Mouse (Mus musculus): ENCODE measurements at regions not wholly inside any gene's neighbourhood (a gene's known extent, or its start where the extent isn't known, plus 50 kb on each side); places are given as distances from the start of the nearest gene placed in this dataset.
"Not testable (repeated sequence)": the region's sequence is repeated elsewhere in the genome, so short reads cannot be mapped to it uniquely, and the experiment has no call there.

DNA sequence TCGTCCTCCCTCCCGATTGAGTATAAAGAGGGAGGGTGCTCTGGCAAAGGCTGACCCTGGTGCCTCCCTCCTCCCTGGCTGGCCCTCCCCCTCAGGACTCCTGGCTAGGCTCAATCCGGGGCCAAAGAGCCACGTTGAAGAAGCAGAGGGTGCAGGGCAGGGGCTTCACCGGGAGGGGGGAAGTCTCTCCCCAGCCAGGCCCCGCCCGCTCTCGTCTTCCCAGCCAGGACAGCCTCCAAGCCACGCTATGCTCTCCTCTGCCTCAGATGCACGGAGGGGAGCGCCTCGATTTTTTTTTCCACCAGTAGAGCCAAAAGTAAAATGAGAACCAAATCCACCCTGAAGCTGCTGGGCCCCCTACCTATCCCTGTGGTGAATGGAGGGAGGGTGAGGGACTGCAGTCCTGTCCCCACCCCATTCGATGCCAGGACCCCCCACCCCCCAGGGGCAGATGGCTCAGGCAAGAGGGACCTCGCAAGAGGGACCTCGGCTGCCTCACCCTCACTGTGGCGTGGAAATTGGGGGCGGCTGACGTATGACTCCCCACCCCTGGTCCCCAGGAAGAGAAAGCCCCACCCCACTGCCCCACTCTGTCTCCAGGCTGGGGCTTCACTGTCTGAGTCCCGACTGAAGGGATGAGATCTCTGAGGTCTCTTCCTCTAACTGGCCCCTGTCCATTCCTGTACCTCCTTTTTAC is 53.2 kb upstream of the Col1a1 start:
- Histone ChIP-seq H3K9ac (replicated peaks) (no peak overlapping the region; the same call in 1 of the 2 replicates), H3K4me2 (replicated peaks) (peak overlapping the region; percentile 43), H3K27me3 (peaks cover 57% of the 10 kb centered on the region), H3K9me3 (no peaks in the 10 kb centered on the region), H3K36me3 (no peaks in the 10 kb centered on the region), H3K27ac (no peak overlapping the region), H3K4me1 (replicated peaks) (peaks cover 22% of the 10 kb centered on the region), H3K4me3 (replicated peaks) (0 out of 2 replicates have a peak overlapping the region, but pooled peaks have one; percentile 1)
- WGBS: 2% methylated on average over 17 of the region's 19 CpGs
- 0 out of 2 replicates have a peak, but pooled peaks have one; percentile 30 for ATAC-seq

DNA sequence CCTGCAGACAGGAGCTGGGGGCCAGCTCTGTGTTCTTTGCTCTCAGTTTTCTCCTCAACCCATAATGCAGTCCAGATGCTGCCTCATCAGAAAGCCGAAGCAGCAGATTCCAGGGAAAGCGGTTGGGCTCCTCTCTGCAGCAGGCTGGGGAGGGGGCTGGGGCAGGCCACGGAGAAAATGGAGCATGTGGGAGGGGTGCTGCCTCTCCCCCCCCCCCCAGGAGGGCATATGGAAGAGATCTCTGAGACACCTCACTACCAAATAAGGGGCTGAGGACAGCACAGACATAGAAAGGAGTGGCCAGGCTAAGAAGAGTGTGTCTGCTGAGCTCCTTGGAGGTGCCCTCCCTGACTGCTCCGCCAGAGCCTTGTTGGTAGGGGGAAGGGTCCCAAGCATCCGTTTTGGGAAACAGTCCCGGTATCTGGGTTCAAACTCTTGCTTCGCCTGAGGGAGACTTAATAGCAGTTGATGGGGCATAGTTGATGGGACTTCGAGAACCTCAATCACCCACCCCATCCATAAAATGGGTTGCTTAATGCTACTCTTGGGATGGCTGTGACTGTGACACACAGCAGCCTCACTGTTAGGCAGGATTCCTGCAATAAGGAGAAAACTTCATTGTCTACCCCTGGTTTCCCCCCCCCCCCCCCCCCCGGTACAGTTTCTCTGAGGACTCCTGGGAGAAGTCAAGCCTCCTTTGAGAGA is 53.9 kb upstream of the Col1a1 start:
- ATAC-seq: no peak
- H3K36me3 ChIP-seq: no peaks in the 10 kb centered on the region
- WGBS: 21% methylated on average over 9 of the region's 9 CpGs
- H3K4me2 ChIP-seq (replicated peaks): peak overlapping the region; percentile 43; the same call in 1 of the 2 replicates
- peaks cover 22% of the 10 kb centered on the region for H3K4me1 ChIP-seq (replicated peaks)
- H3K27me3 ChIP-seq: peaks cover 57% of the 10 kb centered on the region
- H3K4me3 ChIP-seq (replicated peaks): 0 out of 2 replicates have a peak overlapping the region, but pooled peaks have one; percentile 1
- no peak overlapping the region for H3K9ac ChIP-seq (replicated peaks)
- H3K27ac ChIP-seq: no peak overlapping the region
- no peaks in the 10 kb centered on the region for H3K9me3 ChIP-seq

DNA sequence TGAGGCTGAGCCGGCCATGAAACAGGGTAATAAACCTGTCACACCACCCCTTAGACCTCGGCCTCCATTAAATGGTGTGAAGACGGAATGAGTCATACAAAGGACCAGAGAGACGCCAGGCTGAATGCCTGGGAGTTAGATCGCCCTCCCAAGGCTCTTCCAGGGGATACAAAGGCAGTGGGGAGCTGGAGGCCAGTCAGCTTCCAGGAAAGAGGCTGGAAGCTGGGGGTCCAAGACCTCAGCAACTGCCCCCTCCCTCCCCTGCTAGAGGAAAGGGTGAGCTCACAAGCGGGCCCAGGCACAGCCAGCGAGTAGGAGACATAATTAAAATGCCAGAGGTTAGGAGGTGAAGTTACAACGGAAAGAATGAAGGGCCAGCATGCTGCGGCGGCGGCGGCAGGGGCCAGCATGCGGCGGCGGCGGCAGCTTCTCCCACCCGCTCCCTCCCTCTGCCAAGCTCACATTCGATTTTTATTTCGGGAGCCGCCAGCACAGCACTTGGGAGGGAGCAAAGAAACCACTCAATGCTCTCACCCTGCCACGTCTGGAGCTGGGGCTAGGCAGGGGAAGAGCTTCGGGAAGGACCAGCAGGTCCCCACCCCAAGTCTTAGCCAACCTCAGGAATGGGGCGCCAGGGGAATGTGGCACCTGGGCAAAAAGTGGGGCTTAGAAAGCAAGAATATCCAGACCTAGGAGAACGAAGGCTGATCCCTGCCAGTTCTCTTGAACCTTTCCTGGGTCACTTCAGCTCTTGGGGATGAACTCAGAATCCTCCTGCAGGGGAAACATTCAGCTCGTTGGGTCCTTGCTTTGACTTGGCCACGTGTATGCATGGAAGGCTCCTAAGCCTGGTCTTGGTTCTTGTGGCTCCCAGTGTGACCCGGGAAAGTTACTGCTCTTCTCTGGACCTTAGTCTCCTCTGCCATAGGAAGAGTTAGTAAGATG is 54.9 kb upstream of the Col1a1 start:
- H3K4me2 ChIP-seq (replicated peaks): peak overlapping the region; percentile 50
- no peaks in the 10 kb centered on the region for H3K36me3 ChIP-seq
- no peak overlapping the region for H3K27ac ChIP-seq
- no peaks in the 10 kb centered on the region for H3K9me3 ChIP-seq
- H3K4me3 ChIP-seq (replicated peaks): peak overlapping the region; percentile 18
- H3K4me1 ChIP-seq (replicated peaks): peaks cover 22% of the 10 kb centered on the region
- H3K9ac ChIP-seq (replicated peaks): peak overlapping the region; percentile 24; the same call in 1 of the 2 replicates
- 5% methylated on average over 27 of the region's 27 CpGs for WGBS
- peaks cover 57% of the 10 kb centered on the region for H3K27me3 ChIP-seq
- ATAC-seq: no peak

DNA sequence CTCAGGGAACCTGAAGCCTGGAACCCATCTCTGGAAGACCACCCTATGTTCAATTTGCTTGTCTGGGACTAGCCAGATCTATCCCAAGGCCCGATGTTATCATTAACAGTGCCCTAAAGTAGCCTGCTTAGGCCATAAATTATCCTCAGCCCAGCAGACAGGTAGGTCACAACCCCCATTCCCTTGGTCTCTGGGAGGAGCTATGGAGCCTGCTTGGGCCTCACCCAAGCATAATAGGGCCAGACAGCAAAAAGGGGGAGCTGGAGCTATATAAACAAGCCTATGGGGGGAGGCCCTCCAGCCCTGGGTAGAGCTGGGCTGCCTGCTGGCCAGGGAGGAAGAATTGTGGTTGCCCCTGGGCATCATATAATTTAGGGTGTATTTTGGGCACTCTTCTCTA is 59.3 kb upstream of the Col1a1 start:
- Histone ChIP-seq H3K27ac (no peak overlapping the region), H3K36me3 (no peaks in the 10 kb centered on the region), H3K4me1 (replicated peaks) (peaks cover 22% of the 10 kb centered on the region), H3K9me3 (no peaks in the 10 kb centered on the region), H3K27me3 (peaks cover 51% of the 10 kb centered on the region), H3K4me2 (replicated peaks) (no peak overlapping the region), H3K4me3 (replicated peaks) (no peak overlapping the region), H3K9ac (replicated peaks) (no peak overlapping the region)
- 94% methylated on average over 1 of the region's 1 CpGs for WGBS
- no peak for ATAC-seq

DNA sequence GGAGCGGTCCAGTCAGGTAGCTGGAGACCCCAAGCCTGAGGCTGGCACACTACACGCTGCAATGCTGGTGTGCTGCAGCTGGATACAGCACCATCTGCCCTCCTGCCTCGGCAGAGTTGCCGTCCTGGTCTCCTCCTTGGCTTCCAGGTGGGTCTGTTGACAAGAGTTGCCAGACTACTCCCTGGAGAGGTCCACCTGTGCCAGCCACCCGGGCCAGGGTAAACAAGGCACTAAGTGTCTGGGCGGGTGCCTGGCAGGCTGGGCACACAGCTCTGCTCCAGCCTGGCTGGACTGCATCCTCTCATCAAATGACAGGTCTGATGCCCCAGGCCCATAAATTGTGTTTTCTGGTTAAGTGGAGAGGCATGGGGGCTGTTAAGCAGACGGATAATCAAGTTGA is 61.0 kb upstream of the Col1a1 start:
- H3K27ac ChIP-seq: no peak overlapping the region
- ATAC-seq: no peak

DNA sequence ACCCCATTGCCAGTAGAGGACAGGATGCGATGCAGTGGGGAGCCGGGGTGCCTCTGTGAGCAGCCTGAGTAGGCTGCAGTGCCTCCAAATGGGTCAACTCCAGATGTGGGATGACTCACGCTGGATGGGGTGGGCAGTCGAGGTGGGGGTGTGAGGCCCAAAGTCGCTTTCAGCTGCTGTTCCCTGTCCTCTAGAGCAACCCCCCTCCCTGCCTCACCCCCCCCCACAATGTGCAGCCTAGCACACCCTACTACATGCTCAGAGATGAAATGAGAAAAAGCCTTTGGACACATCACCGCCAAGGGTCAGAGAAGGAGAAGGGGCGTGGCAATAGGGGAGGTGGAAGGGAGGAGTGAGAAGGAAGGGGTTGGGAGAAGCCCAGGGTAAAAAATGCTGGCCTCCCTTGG is 61.9 kb upstream of the Col1a1 start:
- no peaks in the 10 kb centered on the region for H3K36me3 ChIP-seq
- ATAC-seq: no peak
- no peak overlapping the region for H3K4me3 ChIP-seq (replicated peaks)
- no peak overlapping the region for H3K4me2 ChIP-seq (replicated peaks)
- 13% methylated on average over 7 of the region's 7 CpGs for WGBS
- H3K27me3 ChIP-seq: peaks cover 44% of the 10 kb centered on the region
- H3K27ac ChIP-seq: no peak overlapping the region
- H3K9me3 ChIP-seq: no peaks in the 10 kb centered on the region
- peaks cover 11% of the 10 kb centered on the region; the same call in 1 of the 2 replicates for H3K4me1 ChIP-seq (replicated peaks)
- H3K9ac ChIP-seq (replicated peaks): no peak overlapping the region

More for the DNA sequence above, 61.0 kb upstream of the Col1a1 start:
- WGBS: 72% methylated on average over 7 of the region's 7 CpGs
- Histone ChIP-seq H3K4me1 (replicated peaks) (peaks cover 11% of the 10 kb centered on the region; the same call in 1 of the 2 replicates), H3K4me3 (replicated peaks) (no peak overlapping the region), H3K9ac (replicated peaks) (no peak overlapping the region), H3K27me3 (peaks cover 45% of the 10 kb centered on the region), H3K9me3 (no peaks in the 10 kb centered on the region), H3K36me3 (no peaks in the 10 kb centered on the region), H3K4me2 (replicated peaks) (no peak overlapping the region)

DNA sequence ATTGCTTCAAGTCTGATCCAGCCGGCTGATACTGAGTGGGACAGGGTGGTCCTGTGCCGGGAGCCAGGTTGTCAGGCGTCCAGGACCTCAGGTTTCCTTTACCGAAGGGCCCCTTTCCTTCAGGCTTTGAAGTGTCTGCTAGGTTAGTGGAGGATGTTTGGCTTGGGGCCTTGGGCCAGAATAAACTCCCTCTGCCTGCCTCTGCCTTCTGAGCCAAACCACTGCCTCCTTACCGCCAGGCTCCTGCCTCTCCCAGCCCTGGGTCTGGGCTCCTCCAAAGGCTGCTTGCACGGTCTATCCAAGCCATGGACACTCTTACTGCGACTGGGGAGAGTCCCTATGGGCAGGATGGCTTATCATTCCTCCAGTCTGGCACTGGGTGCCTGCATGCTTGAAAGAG is 62.3 kb upstream of the Col1a1 start:
- no peaks in the 10 kb centered on the region for H3K9me3 ChIP-seq
- peaks cover 41% of the 10 kb centered on the region for H3K27me3 ChIP-seq
- H3K27ac ChIP-seq: no peak overlapping the region
- WGBS: 5% methylated on average over 7 of the region's 7 CpGs
- no peak for ATAC-seq
- H3K4me3 ChIP-seq (replicated peaks): no peak overlapping the region
- no peaks in the 10 kb centered on the region for H3K36me3 ChIP-seq
- H3K9ac ChIP-seq (replicated peaks): no peak overlapping the region
- no peak overlapping the region for H3K4me2 ChIP-seq (replicated peaks)
- H3K4me1 ChIP-seq (replicated peaks): peaks cover 11% of the 10 kb centered on the region; the same call in 1 of the 2 replicates

DNA sequence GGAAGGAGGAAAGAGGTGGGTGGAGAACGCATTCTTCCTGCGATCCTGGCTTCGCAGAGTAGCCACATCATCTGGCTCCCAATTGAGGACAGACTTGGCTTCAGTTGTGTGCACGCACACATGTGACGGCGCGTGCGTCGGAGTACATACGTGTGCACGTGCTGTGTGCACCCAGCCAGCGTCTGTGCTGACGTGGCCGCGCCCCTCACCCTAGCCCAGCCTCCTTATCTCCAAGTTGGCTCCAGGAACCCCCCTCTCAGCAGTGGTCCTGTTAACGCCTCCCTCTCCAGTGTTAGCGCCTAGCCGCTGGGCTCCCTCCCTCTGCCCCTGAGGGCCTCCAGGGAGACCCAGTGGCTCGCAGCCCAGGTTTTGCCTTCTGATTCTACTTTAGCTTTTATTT is 63.1 kb upstream of the Col1a1 start:
- H3K4me3 ChIP-seq (replicated peaks): peak overlapping the region; percentile 31
- ATAC-seq: peak; percentile 58; the same call in 1 of the 2 replicates
- WGBS: 1% methylated on average over 19 of the region's 19 CpGs
- no peak overlapping the region for H3K27ac ChIP-seq
- H3K9me3 ChIP-seq: no peaks in the 10 kb centered on the region
- H3K9ac ChIP-seq (replicated peaks): peak overlapping the region; percentile 32; the same call in 1 of the 2 replicates
- no peaks in the 10 kb centered on the region for H3K36me3 ChIP-seq
- peaks cover 11% of the 10 kb centered on the region; the same call in 1 of the 2 replicates for H3K4me1 ChIP-seq (replicated peaks)
- H3K27me3 ChIP-seq: peaks cover 41% of the 10 kb centered on the region
- peak overlapping the region; percentile 59 for H3K4me2 ChIP-seq (replicated peaks)

DNA sequence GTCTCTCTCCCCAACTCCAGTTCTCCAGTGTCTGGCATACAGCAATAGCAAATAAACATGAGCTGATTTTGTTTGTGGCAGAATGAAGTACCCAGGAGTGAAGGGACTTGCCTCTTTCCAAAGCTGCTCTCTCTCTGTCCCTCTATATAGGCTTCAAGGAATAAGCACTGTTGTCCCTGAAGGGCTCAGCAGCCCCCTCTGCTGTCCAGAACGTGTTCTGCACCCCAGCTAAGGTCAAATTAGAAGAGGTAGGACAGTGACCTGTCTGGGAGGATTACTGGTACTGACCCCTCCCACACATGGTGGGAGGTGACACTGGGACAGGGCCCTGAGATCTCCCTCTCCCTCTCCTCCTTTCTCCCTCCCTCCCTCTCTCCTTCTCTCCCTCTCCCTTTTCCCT is 65.7 kb upstream of the Col1a1 start:
- Histone ChIP-seq H3K4me3 (replicated peaks) (no peak overlapping the region), H3K27ac (no peak overlapping the region), H3K9ac (replicated peaks) (no peak overlapping the region), H3K27me3 (peaks cover 41% of the 10 kb centered on the region), H3K36me3 (no peaks in the 10 kb centered on the region), H3K4me2 (replicated peaks) (no peak overlapping the region), H3K4me1 (replicated peaks) (peaks cover 11% of the 10 kb centered on the region; the same call in 1 of the 2 replicates), H3K9me3 (no peaks in the 10 kb centered on the region)
- 0% methylated on average over 1 of the region's 1 CpGs for WGBS
- ATAC-seq: no peak

DNA sequence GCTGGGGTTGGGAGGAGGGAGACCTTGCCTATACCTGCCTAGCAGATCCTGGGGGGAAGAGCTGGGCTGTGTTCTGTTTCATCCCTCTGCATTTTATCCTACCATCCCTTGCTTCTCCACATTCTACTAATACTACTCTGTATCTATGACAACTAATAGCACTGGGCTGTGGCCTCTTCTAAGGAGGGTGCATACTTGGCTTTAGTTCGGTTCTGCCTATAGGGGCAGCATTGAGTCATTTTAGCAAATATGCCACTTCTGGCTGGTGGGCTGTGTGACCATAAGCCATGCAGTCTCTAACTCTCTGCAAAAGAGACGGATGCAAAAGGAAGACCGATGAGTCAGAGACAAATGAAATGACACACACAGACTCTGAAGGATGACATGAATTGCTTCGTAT is 66.2 kb upstream of the Col1a1 start:
- peak; percentile 48; the same call in 1 of the 2 replicates for ATAC-seq
- H3K9ac ChIP-seq (replicated peaks); H3K27ac ChIP-seq; H3K36me3 ChIP-seq; H3K9me3 ChIP-seq; H3K4me2 ChIP-seq (replicated peaks); H3K4me3 ChIP-seq (replicated peaks): not testable (repeated sequence)
- Histone ChIP-seq H3K4me1 (replicated peaks) (peaks cover 11% of the 10 kb centered on the region; the same call in 1 of the 2 replicates), H3K27me3 (peaks cover 38% of the 10 kb centered on the region)
- 24% methylated on average over 4 of the region's 4 CpGs for WGBS

DNA sequence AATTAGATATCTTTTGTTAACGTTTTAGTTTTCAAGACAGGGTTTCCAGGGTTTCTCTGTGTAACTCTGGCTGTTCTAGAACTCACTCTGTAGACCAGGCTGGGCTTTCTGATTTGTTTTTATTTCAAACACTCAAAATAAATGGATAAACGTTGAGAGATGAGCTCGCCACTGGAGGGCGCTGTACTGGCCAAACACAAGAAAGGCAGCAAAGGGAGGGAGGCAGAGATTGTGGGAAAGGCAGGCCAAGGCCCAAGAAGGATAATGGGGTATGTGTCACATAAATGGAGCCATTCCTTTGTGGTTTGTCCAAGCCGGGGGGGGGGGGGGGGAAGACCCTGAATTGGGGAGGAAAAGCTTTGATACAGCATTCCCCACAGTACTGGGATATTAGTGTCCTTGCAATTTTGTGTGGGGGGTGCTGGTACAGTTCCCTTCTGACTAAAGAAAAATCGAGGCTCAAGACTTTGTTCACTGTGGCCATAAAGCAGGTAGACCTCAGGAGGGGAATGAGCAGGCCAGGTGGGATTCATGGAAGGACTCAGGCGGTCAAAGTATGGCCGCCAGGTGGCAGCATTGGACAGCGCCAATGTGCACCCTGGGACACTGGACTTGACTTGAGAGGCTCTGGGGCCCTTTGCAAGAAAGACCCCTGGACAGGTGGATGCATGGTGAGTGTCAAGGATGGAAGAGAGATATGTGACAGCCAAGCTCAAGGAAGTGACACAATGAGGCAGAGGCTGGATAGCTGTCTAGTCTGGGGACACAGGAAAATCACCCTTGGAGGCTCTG is 69.7 kb upstream of the Col1a1 start:
- Histone ChIP-seq H3K36me3 (no peaks in the 10 kb centered on the region), H3K9ac (replicated peaks) (no peak overlapping the region), H3K4me2 (replicated peaks) (no peak overlapping the region), H3K27me3 (peaks cover 6% of the 10 kb centered on the region; the same call in 1 of the 2 replicates), H3K9me3 (no peaks in the 10 kb centered on the region), H3K4me1 (replicated peaks) (no peaks in the 10 kb centered on the region), H3K27ac (no peak overlapping the region), H3K4me3 (replicated peaks) (no peak overlapping the region)
- 14% methylated on average over 9 of the region's 9 CpGs for WGBS
- peak; percentile 50; the same call in 1 of the 2 replicates for ATAC-seq
